Mouse (Mus musculus) midbrain, embryonic 10.5 days (tissue): ENCODE measurements at regions not wholly inside any gene's neighbourhood (a gene's known extent, or its start where the extent isn't known, plus 50 kb on each side); places are given as distances from the start of the nearest gene placed in this dataset.

Experiments
- DNase-seq: peaks from one replicate; pipeline ENCODE4 v3.0.0-alpha.2; 2017; ENCODE audit warnings: low spot score
- H3K27ac ChIP-seq: fragments of 300-500 bp; sonication (generic); replicated peaks from 2 replicates; pipeline ENCODE4 v1.5.1; 2016; ENCODE audit warnings: mild to moderate bottlenecking
- H3K27me3 ChIP-seq: fragments of 300-500 bp; sonication (generic); 2 replicates; pipeline ENCODE4 v1.6.1; 2016; ENCODE audit warnings: low read depth, mild to moderate bottlenecking; ENCODE audit not compliant: poor library complexity, severe bottlenecking
- H3K36me3 ChIP-seq: fragments of 300-500 bp; sonication (generic); 2 replicates; pipeline ENCODE4 v1.6.1; 2016; ENCODE audit warnings: mild to moderate bottlenecking, moderate library complexity
- H3K4me1 ChIP-seq: fragments of 300-500 bp; sonication (generic); 2 replicates; pipeline ENCODE4 v1.6.1; 2016
- H3K4me3 ChIP-seq: fragments of 300-500 bp; sonication (generic); 2 replicates; pipeline ENCODE4 v1.5.1; 2016; ENCODE audit warnings: mild to moderate bottlenecking, moderate library complexity
- H3K9me3 ChIP-seq: fragments of 300-500 bp; sonication (generic); replicated peaks from 2 replicates; pipeline ENCODE4 v1.6.1; 2016; ENCODE audit warnings: mild to moderate bottlenecking
- WGBS: fragments of 180-500 bp; shearing (Covaris S2); methylation state at CpG from one replicate; pipeline ENCODE4 v1.1.7; 2016; 5-methylcytosine and 5-hydroxymethylcytosine counted together

DNA sequence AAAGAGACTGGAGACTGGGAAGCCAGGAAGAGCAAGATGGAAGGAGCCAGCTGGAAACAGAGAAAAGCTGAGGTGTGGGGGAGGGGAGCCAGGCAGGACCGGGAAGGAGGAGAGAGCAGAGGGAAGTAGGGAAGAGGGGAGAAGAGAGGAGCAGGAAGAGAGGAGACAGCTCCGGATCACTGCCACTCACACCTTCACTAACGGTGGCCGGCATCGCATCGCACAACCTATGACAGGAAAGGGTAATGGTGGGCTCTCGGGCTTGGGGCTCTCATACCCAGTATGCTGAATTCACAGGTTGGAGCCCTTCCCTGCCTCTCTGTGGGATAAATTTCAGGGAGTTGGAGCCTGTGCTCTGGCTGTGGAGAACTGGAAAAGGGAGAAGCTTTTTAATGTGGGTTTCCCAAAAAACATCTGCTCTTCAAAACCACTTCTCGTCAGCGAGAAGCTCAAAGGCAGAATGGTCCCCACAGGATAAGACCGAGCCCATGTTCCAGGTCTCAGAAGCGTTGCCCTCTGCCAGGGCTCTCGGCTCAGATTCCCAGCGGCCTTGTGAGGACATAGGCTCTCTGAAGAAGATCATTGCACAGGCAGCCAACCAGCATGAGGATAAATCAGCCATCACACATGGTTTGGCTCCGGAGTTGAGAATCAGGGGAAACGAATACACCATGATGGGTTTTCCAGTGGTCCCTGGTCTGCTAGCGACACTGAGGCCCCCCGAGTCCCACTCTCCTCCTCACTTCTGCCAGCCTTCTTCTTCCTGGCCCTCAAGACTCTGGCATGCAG is 53.8 kb upstream of the Coro2b start:
- peaks cover 8% of the 10 kb centered on the region; the same call in 1 of the 2 replicates for H3K9me3 ChIP-seq
- DNase-seq = no peak
- no peak overlapping the region for H3K27ac ChIP-seq
- no peaks in the 10 kb centered on the region for H3K27me3 ChIP-seq
- H3K36me3 ChIP-seq = no peaks in the 10 kb centered on the region
- H3K4me3 ChIP-seq = no peak overlapping the region
- WGBS = 92% methylated on average over 17 of the region's 17 CpGs
- no peaks in the 10 kb centered on the region for H3K4me1 ChIP-seq

DNA sequence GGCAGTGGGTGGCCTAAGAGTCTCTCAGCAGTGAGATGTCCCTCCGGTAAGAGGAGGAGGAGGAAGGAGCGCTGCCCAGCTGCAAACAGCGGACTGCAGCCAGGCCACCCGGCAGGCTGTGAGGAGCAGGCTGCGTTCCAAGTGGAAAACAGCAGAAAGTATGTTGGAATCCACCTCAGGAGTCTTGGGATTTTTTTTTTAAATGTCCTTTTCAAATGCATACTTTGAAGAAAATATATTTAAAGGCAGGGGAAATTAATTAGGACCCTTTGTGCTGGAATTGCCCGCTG is 54.3 kb upstream of the Coro2b start:
- no peak overlapping the region for H3K27ac ChIP-seq
- 80% methylated on average over 6 of the region's 6 CpGs for whole genome bisulfite sequencing
- DNase-seq = no peak

DNA sequence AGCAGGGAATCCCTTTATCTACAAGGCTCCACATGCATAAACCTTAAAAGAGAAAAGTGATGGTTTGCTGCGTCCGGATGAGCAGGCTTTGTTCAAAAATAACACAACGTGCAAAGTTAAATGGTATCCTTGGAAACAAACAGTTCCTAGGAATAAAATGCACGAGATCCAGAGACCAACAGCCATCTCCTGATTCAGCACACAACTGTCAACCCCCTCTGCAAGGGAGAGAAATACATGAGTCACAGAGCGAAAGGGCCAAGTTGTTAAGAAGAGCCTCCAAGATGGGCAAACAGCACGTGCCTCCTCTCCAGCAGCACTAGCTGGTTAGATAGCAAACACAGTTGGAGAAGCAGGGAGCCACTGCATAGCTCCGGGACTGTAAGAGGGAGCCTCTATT is 61.2 kb upstream of the Coro2b start:
- Histone ChIP-seq H3K27ac (no peak overlapping the region), H3K36me3 (no peaks in the 10 kb centered on the region), H3K4me3 (no peak overlapping the region), H3K27me3 (no peaks in the 10 kb centered on the region), H3K4me1 (no peaks in the 10 kb centered on the region), H3K9me3 (no peaks in the 10 kb centered on the region)
- no peak for DNase-seq
- WGBS = 77% methylated on average over 7 of the region's 7 CpGs

More for the DNA sequence above, 54.3 kb upstream of the Coro2b start:
- Histone ChIP-seq H3K27me3 (no peaks in the 10 kb centered on the region), H3K9me3 (peaks cover 8% of the 10 kb centered on the region; the same call in 1 of the 2 replicates), H3K4me1 (no peaks in the 10 kb centered on the region), H3K4me3 (no peak overlapping the region), H3K36me3 (no peaks in the 10 kb centered on the region)

DNA sequence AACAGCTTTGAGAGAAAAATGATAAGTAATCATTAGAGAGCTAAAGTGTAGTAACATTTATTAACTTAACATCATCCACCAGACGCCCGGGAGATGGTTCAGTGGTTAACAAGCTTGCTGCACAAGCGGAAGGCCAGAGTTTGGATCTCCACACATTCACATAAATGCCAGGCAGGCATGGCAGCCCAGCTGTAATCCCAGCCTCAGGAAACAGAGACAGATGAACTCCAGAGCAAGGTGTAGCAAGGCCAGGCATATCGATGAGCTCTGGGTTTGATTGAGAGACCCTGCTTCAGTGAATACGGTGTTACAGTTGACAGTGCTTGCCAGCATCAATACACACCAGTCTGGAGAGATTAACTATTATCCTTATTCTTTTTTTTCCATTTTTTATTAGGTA is 62.1 kb upstream of the Coro2b start:
- Histone ChIP-seq H3K36me3 (no peaks in the 10 kb centered on the region), H3K4me1 (no peaks in the 10 kb centered on the region), H3K27ac (no peak overlapping the region), H3K27me3 (no peaks in the 10 kb centered on the region), H3K9me3 (no peaks in the 10 kb centered on the region), H3K4me3 (no peak overlapping the region)
- DNase-seq = no peak
- WGBS = 93% methylated on average over 5 of the region's 5 CpGs

DNA sequence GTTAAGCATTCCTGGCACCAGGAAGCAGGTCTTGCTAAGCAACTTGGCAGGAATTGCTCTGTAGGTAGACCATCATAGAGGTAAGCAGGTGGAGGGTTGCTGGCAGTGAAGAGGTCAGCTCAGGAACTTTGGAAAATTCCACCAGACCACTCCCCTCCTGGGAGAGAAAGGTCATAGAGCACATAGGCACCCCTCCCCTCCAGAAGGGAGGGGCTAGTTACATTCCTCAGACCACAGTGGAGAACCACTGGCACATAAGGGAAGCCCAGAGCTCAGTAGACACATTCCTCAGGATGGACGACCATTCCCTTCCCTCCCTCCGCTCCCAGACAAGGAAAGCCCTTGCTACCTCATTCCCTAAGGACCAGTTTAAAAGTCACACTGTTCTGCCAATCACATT is 67.1 kb upstream of the Itga11 start:
- WGBS = 83% methylated on average over 2 of the region's 2 CpGs
- no peak overlapping the region for H3K27ac ChIP-seq
- no peaks in the 10 kb centered on the region for H3K27me3 ChIP-seq
- no peak for DNase-seq
- H3K36me3 ChIP-seq = no peaks in the 10 kb centered on the region
- peaks cover 14% of the 10 kb centered on the region for H3K9me3 ChIP-seq
- peaks cover 17% of the 10 kb centered on the region for H3K4me1 ChIP-seq
- no peak overlapping the region for H3K4me3 ChIP-seq

DNA sequence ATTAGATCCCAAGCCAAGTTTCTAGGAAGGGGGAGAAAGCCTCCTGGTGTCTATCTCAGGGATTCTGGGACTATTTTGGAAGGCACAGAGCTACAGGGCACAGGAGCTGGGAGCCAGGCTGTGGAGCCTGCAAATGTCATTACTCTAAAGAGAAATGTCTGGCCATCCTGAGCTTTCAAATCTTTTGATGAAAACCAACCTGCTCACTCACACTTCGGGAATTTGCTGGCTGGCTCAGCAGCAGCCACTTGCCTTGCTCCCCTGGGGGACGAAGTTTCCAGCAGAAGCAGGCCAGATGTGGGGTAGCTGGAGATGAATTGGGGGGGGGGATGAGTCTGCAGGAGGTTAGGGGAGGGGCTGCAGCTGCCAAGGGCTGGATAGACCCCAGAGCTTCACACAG is 66.2 kb upstream of the Itga11 start:
- Histone ChIP-seq H3K27me3 (no peaks in the 10 kb centered on the region), H3K4me3 (no peak overlapping the region), H3K27ac (no peak overlapping the region), H3K4me1 (peaks cover 26% of the 10 kb centered on the region), H3K9me3 (peaks cover 14% of the 10 kb centered on the region), H3K36me3 (no peaks in the 10 kb centered on the region)
- 76% methylated on average over 2 of the region's 2 CpGs for WGBS
- DNase-seq = no peak

DNA sequence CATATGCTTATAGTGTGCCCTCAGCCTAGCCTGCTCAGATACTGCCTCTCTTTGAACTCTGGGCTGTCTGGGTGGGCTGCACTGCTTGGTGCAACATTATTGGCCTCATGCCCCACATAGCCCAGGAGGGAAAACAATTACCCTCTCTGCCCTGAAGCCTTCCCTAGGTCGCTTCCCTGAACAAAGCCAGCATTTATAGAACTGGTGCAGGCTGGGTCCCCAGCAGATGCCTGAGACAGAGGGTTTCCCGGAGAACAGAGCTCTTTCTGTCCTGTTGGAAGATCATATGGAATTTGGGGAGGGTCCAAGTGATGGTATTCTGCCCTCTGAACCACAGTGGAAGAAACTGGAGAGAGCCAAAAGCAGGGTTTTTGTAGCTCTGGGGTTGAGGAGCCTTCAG is 64.6 kb upstream of the Itga11 start:
- Histone ChIP-seq H3K4me1 (peaks cover 33% of the 10 kb centered on the region), H3K4me3 (no peak overlapping the region), H3K27me3 (no peaks in the 10 kb centered on the region), H3K27ac (peak overlapping the region; percentile 46), H3K36me3 (no peaks in the 10 kb centered on the region), H3K9me3 (peaks cover 14% of the 10 kb centered on the region)
- WGBS = 51% methylated on average over 2 of the region's 2 CpGs
- no peak for DNase-seq

DNA sequence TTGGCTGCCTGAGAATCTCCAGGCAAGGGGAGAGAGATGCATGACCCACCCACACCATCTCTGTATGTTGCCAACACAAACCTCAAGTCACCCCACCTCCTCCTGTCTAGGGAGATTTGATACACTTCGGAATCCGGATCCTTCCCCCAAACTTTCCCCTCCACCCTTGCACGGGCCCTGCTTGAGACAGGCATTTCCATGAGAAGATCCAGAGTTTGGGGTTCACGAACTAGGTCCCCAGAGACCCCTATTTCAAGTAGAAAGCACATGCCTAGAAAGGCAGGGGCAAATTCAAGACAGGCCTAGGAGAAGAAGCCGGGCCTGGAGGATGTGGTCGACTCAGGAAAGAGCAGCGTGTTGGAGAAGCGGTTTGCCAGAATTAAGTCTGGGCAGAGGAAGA is 63.8 kb upstream of the Itga11 start:
- no peak for DNase-seq
- H3K9me3 ChIP-seq = peaks cover 14% of the 10 kb centered on the region
- peaks cover 33% of the 10 kb centered on the region for H3K4me1 ChIP-seq
- H3K36me3 ChIP-seq = no peaks in the 10 kb centered on the region
- no peaks in the 10 kb centered on the region for H3K27me3 ChIP-seq
- WGBS = 90% methylated on average over 8 of the region's 8 CpGs
- H3K27ac ChIP-seq = peak overlapping the region; percentile 46
- H3K4me3 ChIP-seq = no peak overlapping the region

DNA sequence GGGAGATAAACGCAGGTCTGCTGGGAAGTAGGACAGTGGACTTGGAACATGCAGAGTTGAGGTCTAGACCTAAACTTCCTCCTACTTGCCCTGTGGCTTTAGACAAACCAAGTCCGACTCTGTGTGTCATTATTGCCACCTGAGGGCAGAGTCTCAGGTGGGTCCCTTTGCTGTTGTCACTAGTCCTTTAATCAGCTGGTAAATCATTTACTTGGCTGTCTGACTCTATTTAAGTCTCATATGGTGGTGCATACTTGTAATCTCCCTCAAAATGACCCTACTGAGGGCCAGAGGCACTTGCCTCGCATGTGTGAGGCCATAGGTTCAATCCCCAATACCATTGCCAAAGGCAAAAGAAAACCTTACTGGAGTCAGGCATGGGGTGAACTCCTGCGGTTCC is 62.7 kb upstream of the Itga11 start:
- 81% methylated on average over 4 of the region's 4 CpGs for WGBS
- H3K36me3 ChIP-seq = no peaks in the 10 kb centered on the region
- DNase-seq = no peak
- H3K4me3 ChIP-seq = no peak overlapping the region
- no peak overlapping the region for H3K27ac ChIP-seq
- H3K4me1 ChIP-seq = peaks cover 33% of the 10 kb centered on the region
- H3K9me3 ChIP-seq = peaks cover 14% of the 10 kb centered on the region
- H3K27me3 ChIP-seq = no peaks in the 10 kb centered on the region

DNA sequence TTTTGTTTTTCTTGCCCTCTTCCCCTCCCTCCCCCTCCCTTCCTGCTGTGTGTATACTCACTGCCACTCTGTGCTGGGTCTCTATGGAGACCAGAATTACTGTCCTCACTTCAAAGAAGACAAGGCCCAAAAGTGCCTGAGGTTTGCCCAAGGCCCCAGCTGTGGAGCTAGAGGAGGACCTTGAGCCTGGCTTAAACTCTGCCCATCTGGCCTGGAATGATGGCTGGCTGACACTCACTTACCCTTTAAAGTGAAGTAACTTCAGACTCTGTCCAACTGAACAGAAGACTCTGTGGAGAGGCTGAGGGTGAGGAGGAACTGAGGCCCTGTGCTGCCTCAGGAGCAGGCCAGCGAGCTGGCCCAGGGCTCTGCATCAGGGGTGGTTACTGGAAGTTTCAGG is 61.8 kb upstream of the Itga11 start:
- DNase-seq = peak; percentile 44
- Histone ChIP-seq H3K27ac (peak overlapping the region; percentile 77), H3K9me3 (peaks cover 8% of the 10 kb centered on the region), H3K36me3 (no peaks in the 10 kb centered on the region), H3K27me3 (no peaks in the 10 kb centered on the region), H3K4me1 (peaks cover 33% of the 10 kb centered on the region), H3K4me3 (no peak overlapping the region)
- 29% methylated on average over 1 of the region's 1 CpGs for WGBS

DNA sequence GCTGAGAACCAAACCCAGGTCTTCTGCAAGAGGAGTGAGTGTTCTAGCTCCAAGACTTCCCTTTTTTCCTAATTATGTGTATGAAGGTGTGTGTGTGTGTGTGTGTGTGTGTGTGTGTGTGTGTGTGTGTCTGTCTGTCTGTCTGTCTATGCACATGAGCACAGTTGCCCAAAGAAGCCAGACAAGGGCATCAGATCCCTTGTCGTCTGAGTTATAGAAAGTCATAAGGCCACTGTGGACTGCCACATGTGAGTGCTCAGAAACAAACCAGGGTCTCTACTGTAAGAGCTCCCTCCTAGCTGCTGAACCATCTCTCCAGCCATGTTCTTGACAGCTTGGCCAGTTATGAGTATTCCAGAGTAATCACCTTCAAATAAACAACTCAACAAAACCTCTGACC is 58.6 kb upstream of the Itga11 start:
- H3K9me3 ChIP-seq = no peaks in the 10 kb centered on the region
- no peak for DNase-seq
- WGBS = 93% methylated on average over 1 of the region's 1 CpGs

DNA sequence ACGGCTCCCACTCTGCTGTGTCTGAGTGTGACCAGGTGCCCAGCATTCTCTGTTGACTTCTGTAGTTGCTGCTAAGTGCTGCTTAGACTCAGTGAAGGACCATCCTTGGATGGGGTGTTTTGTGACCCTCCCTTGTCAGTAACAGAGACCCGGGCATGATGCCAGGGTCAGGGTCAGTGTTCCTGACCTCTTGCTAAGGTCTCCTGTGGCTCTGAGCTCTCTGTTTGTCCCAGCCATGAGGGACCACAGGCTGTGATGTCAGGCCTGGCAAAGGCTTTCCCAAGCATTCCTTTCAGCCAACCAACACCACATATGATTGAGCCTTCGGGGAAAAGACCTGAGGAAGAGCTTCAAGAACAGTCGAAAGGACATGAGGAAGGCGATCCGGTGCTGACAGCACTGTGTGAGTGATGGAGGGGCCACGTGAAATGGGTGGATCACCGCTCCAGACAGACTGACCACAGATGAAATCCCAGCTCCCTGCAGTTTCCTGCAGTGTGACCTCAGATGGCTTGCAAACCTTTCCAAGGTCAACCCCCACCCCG is 56.7 kb upstream of the Itga11 start:
- DNase-seq = no peak
- 74% methylated on average over 9 of the region's 9 CpGs for WGBS
- Histone ChIP-seq H3K4me1 (peaks cover 11% of the 10 kb centered on the region), H3K27me3 (no peaks in the 10 kb centered on the region), H3K4me3 (no peak overlapping the region), H3K9me3 (no peaks in the 10 kb centered on the region), H3K27ac (no peak overlapping the region), H3K36me3 (no peaks in the 10 kb centered on the region)

More for the DNA sequence above, 58.6 kb upstream of the Itga11 start:
- H3K4me1 ChIP-seq = peaks cover 23% of the 10 kb centered on the region
- H3K27ac ChIP-seq = no peak overlapping the region
- H3K27me3 ChIP-seq = no peaks in the 10 kb centered on the region
- no peaks in the 10 kb centered on the region for H3K36me3 ChIP-seq
- H3K4me3 ChIP-seq = no peak overlapping the region

DNA sequence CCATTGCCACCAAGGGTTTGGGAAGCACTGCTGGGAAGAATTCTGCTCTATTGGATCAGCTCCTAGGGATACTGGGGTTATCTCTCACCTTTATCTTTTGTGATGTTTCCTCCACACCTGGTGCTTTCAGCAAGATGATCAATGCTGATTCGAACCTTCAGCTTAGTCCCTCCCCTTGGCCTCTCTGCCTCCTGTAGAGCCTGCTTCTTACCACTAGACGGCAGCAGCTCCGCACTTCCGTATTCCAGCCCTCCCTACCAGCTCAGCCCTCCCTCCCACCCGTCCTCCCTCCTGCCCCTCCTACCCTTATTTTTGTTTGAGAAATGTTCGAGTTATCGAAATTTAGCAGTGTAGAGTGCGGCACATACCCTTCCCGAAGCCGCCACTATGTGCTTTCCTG is 55.5 kb upstream of the Itga11 start:
- no peak overlapping the region for H3K27ac ChIP-seq
- no peak overlapping the region for H3K4me3 ChIP-seq
- no peak for DNase-seq
- H3K36me3 ChIP-seq = no peaks in the 10 kb centered on the region
- H3K4me1 ChIP-seq = peaks cover under 1% of the 10 kb centered on the region; the same call in 1 of the 2 replicates
- H3K27me3 ChIP-seq = no peaks in the 10 kb centered on the region
- WGBS = 67% methylated on average over 10 of the region's 10 CpGs
- H3K9me3 ChIP-seq = no peaks in the 10 kb centered on the region
